Mouse (Mus musculus): ENCODE measurements around the gene Yif1a. TPM values are rescaled to one million over a fixed set of nuclear protein-coding genes. Genes with fewer than 3 reads are reported as not detected.

Yif1a gene
- polyA plus RNA-seq (2014; fragmentation: Nextera tagmentation; extraction: Ambion mirVana), result 62.4 and 72.6 TPM in 2 replicates

GRCm38 (mm10) chr19:5087884-5088728 is at the start of gene Yif1a:
Yif1a (plus strand) TSS chr19:5088538.
- peaks cover 32% of the 10 kb centered on the region for H3K27me3 ChIP-seq (ENCODE audit: control insufficient read depth, insufficient read depth, low read length)
- DNase-seq (ENCODE audit: low spot score), result peak; percentile 97
- no peaks in the 10 kb centered on the region for H3K9me3 ChIP-seq (ENCODE audit: control insufficient read depth, low read length)
- peak within 1 kb of the TSS; percentile 80 for H3K4me3 ChIP-seq (replicated peaks; ENCODE audit: low read length)
- peak within 1 kb of the TSS; percentile 77 for H3K27ac ChIP-seq
- H3K4me1 ChIP-seq (replicated peaks; ENCODE audit: control insufficient read depth, insufficient read depth, low read length), result peaks cover 17% of the 10 kb centered on the region
- peak within 1 kb of the TSS; percentile 69 for H3K4me2 ChIP-seq (replicated peaks)
- peak within 1 kb of the TSS; percentile 73 for H3K9ac ChIP-seq
- WGBS, result under 1% methylated on average over 58 of the region's 58 CpGs
- ATAC-seq (ENCODE audit: low FRiP score), result peak; percentile 92
- H3K36me3 ChIP-seq (replicated peaks; ENCODE audit: control insufficient read depth, insufficient read depth), result peaks cover 30% of the 10 kb centered on the region

DNA sequence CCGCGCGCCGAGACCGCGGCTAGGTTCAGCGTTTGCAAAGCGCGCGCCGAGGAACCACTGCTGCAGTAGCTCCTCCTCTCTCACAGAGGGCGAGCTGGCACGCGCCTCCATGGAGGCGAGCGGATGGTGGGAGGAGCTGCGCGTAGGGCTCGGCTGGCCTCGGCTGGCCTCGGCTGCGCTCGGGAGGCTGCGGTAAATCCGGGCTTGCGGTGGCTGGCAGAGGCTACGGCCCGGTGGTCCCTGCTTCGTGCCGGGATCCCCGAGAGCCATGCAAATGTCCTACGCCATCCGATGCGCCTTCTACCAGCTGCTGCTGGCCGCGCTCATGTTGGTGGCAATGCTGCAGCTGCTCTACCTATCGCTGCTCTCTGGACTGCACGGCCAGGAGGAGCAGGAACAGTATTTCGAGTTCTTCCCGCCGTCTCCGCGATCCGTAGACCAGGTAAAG is 49.6 kb upstream of the Yif1a start, which contains the start of the genes B4gat1 and AC124502.3:
B4gat1 (plus strand) TSS at position 118 of the 448 bp plus-strand sequence.
AC124502.3 (plus strand) TSS at position 183 of the 448 bp plus-strand sequence.
- peaks cover 14% of the 10 kb centered on the region for H3K36me3 ChIP-seq (replicated peaks; ENCODE audit: control insufficient read depth, insufficient read depth)
- H3K9ac ChIP-seq, result peak within 1 kb of the TSS; percentile 87
- ATAC-seq (ENCODE audit: low FRiP score) (peak; percentile 91), DNase-seq (ENCODE audit: low spot score) (peak; percentile 92)
- peak within 1 kb of the TSS; percentile 96 for H3K4me2 ChIP-seq (replicated peaks)
- peaks cover 27% of the 10 kb centered on the region for H3K4me1 ChIP-seq (replicated peaks; ENCODE audit: control insufficient read depth, insufficient read depth, low read length)
- H3K27ac ChIP-seq, result peak within 1 kb of the TSS; percentile 86
- peak within 1 kb of the TSS; percentile 80 for H3K4me3 ChIP-seq (replicated peaks; ENCODE audit: low read length)
- H3K27me3 ChIP-seq (ENCODE audit: control insufficient read depth, insufficient read depth, low read length), result no peaks in the 10 kb centered on the region
- H3K9me3 ChIP-seq (ENCODE audit: control insufficient read depth, low read length), result no peaks in the 10 kb centered on the region
- WGBS, result under 1% methylated on average over 43 of the region's 44 CpGs

DNA sequence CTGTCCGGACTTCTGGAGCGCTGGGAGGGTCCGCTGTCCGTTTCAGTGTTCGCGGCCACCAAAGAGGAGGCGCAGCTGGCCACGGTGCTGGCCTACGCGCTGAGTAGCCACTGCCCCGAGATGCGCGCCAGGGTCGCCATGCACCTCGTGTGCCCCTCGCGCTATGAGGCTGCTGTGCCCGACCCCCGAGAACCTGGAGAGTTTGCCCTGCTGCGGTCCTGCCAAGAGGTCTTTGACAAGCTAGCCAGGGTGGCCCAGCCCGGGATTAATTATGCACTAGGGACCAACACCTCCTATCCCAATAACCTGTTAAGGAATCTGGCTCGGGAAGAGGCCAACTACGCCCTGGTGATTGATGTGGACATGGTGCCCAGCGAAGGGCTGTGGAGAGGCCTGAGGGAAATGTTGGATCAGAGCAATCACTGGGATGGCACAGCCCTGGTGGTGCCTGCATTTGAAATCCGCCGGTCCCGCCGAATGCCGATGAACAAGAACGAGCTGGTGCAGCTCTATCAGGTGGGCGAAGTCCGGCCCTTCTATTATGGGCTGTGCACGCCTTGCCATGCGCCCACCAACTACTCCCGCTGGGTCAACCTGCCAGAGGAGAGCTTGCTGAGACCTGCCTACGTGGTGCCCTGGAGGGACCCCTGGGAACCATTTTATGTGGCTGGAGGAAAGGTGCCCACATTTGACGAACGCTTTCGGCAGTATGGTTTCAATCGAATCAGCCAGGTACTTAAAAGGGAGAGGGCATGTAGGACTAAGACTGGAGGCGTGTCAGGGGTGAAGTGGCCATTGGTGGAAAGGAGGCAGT is 48.8 kb upstream of the Yif1a start:
- no peaks in the 10 kb centered on the region for H3K9me3 ChIP-seq (ENCODE audit: control insufficient read depth, low read length)
- WGBS, result 11% methylated on average over 41 of the region's 41 CpGs
- no peak for DNase-seq (ENCODE audit: low spot score)

GRCm38 (mm10) chr19:5040862-5041523 is 47.3 kb upstream of the Yif1a start, which contains the start of gene Brms1:
Brms1 (plus strand) TSS chr19:5041354.
- DNase-seq (ENCODE audit: low spot score), result peak; percentile 97
- Histone ChIP-seq H3K4me1 (replicated peaks; ENCODE audit: control insufficient read depth, insufficient read depth, low read length) (peaks cover 27% of the 10 kb centered on the region), H3K9me3 (ENCODE audit: control insufficient read depth, low read length) (no peaks in the 10 kb centered on the region), H3K27ac (peak within 1 kb of the TSS; percentile 69), H3K4me3 (replicated peaks; ENCODE audit: low read length) (peak within 1 kb of the TSS; percentile 80), H3K36me3 (replicated peaks; ENCODE audit: control insufficient read depth, insufficient read depth) (peaks cover 27% of the 10 kb centered on the region), H3K27me3 (ENCODE audit: control insufficient read depth, insufficient read depth, low read length) (no peaks in the 10 kb centered on the region), H3K4me2 (replicated peaks) (peak within 1 kb of the TSS; percentile 96), H3K9ac (peak within 1 kb of the TSS; percentile 87)
- ATAC-seq (ENCODE audit: low FRiP score), result peak; percentile 77
- WGBS, result 6% methylated on average over 40 of the region's 40 CpGs

More for the DNA sequence above, 48.8 kb upstream of the Yif1a start:
- Histone ChIP-seq H3K4me1 (replicated peaks; ENCODE audit: control insufficient read depth, insufficient read depth, low read length) (peaks cover 27% of the 10 kb centered on the region), H3K9ac (peak overlapping the region; percentile 87), H3K27me3 (ENCODE audit: control insufficient read depth, insufficient read depth, low read length) (no peaks in the 10 kb centered on the region), H3K4me3 (replicated peaks; ENCODE audit: low read length) (peak overlapping the region; percentile 80), H3K36me3 (replicated peaks; ENCODE audit: control insufficient read depth, insufficient read depth) (peaks cover 21% of the 10 kb centered on the region), H3K4me2 (replicated peaks) (peak overlapping the region; percentile 96), H3K27ac (peak overlapping the region; percentile 86)
- ATAC-seq (ENCODE audit: low FRiP score), result 0 out of 2 replicates have a peak, but pooled peaks have one; percentile 1

GRCm38 (mm10) chr19:5041588-5041987 is 46.8 kb upstream of the Yif1a start:
- Histone ChIP-seq H3K4me1 (replicated peaks; ENCODE audit: control insufficient read depth, insufficient read depth, low read length) (peaks cover 27% of the 10 kb centered on the region), H3K36me3 (replicated peaks; ENCODE audit: control insufficient read depth, insufficient read depth) (peaks cover 33% of the 10 kb centered on the region), H3K27me3 (ENCODE audit: control insufficient read depth, insufficient read depth, low read length) (no peaks in the 10 kb centered on the region), H3K4me3 (replicated peaks; ENCODE audit: low read length) (peak overlapping the region; percentile 80), H3K4me2 (replicated peaks) (peak overlapping the region; percentile 96), H3K27ac (peak overlapping the region; percentile 55; the same call in 1 of the 2 replicates), H3K9ac (peak overlapping the region; percentile 82), H3K9me3 (ENCODE audit: control insufficient read depth, low read length) (no peaks in the 10 kb centered on the region)
- ATAC-seq (ENCODE audit: low FRiP score), result peak; percentile 22
- DNase-seq (ENCODE audit: low spot score), result no peak
- 3% methylated on average over 16 of the region's 16 CpGs for WGBS

DNA sequence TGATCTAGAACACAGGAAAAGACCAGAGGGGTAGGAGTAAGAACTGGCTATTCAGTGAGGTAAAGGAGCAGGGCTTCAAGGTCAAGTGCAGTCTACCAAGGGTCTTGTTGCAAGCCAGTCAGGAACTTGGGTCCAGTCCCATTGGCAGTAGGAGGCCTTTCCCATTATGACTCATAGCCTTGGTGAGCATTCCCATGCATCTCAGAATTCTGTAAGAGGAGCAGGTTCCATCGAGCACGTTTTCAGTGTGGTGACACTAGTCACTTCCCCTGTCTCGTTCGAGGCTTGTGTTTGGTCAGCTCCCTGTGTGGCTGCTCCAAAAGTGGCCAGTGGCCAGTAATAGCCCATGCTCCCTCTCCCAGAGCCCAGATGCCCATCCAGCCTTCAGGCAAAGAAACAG is 42.8 kb upstream of the Yif1a start:
- no peak for DNase-seq (ENCODE audit: low spot score)
- ATAC-seq (ENCODE audit: low FRiP score), result no peak
- Histone ChIP-seq H3K9me3 (ENCODE audit: control insufficient read depth, low read length) (no peaks in the 10 kb centered on the region), H3K27ac (no peak overlapping the region), H3K27me3 (ENCODE audit: control insufficient read depth, insufficient read depth, low read length) (peaks cover 11% of the 10 kb centered on the region), H3K36me3 (replicated peaks; ENCODE audit: control insufficient read depth, insufficient read depth) (peaks cover 62% of the 10 kb centered on the region), H3K4me2 (replicated peaks) (no peak overlapping the region), H3K4me1 (replicated peaks; ENCODE audit: control insufficient read depth, insufficient read depth, low read length) (peaks cover 18% of the 10 kb centered on the region), H3K4me3 (replicated peaks; ENCODE audit: low read length) (no peak overlapping the region), H3K9ac (no peak overlapping the region)
- 79% methylated on average over 4 of the region's 4 CpGs for WGBS

- no peak overlapping the region for H3K9ac ChIP-seq
- WGBS, result 86% methylated on average over 14 of the region's 14 CpGs
- peaks cover 40% of the 10 kb centered on the region for H3K27me3 ChIP-seq (ENCODE audit: control insufficient read depth, insufficient read depth, low read length)
- 0 out of 2 replicates have a peak, but pooled peaks cover 8% of the 10 kb centered on the region for H3K4me1 ChIP-seq (replicated peaks; ENCODE audit: control insufficient read depth, insufficient read depth, low read length)
- ATAC-seq (ENCODE audit: low FRiP score), result no peak
- no peak overlapping the region for H3K4me2 ChIP-seq (replicated peaks)
- no peaks in the 10 kb centered on the region for H3K9me3 ChIP-seq (ENCODE audit: control insufficient read depth, low read length)
- H3K36me3 ChIP-seq (replicated peaks; ENCODE audit: control insufficient read depth, insufficient read depth), result peaks cover 51% of the 10 kb centered on the region
- no peak overlapping the region for H3K27ac ChIP-seq
- no peak overlapping the region for H3K4me3 ChIP-seq (replicated peaks; ENCODE audit: low read length)
- no peak for DNase-seq (ENCODE audit: low spot score)
Measured at GRCm38 (mm10) chr19:5048138-5049056, 39.9 kb upstream of the Yif1a start.

DNA sequence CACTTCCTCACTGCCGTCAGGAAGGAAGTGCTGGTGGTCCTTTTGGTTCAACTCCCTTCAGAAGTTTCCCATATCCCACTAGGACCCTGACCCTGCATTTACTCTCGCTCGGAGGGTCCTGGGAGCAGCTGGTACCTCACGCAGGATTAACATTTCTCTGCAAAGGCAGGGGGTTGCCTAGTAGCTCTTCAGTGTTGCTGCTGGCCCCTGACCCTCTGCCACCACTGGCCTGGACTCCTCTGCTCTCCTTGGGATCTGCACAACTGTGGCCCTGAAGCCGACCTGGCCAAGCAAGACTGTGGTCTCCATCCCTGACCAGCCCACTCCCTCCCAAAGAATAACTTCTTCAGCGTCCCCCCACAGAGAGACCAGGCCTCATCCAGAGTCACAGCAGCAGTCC is 39.0 kb upstream of the Yif1a start:
- DNase-seq (ENCODE audit: low spot score) (no peak), ATAC-seq (ENCODE audit: low FRiP score) (no peak)
- 72% methylated on average over 6 of the region's 6 CpGs for WGBS
- Histone ChIP-seq H3K36me3 (replicated peaks; ENCODE audit: control insufficient read depth, insufficient read depth) (peaks cover 42% of the 10 kb centered on the region), H3K27ac (no peak overlapping the region), H3K4me3 (replicated peaks; ENCODE audit: low read length) (no peak overlapping the region), H3K4me2 (replicated peaks) (no peak overlapping the region), H3K27me3 (ENCODE audit: control insufficient read depth, insufficient read depth, low read length) (peaks cover 46% of the 10 kb centered on the region), H3K4me1 (replicated peaks; ENCODE audit: control insufficient read depth, insufficient read depth, low read length) (0 out of 2 replicates have a peak, but pooled peaks cover 8% of the 10 kb centered on the region), H3K9ac (no peak overlapping the region), H3K9me3 (ENCODE audit: control insufficient read depth, low read length) (no peaks in the 10 kb centered on the region)

Data from hindbrain, embryonic 14.5 days (tissue).